Comparison of ENCODE assay signal across 14 mouse cellular contexts in the genomic region with DNA sequence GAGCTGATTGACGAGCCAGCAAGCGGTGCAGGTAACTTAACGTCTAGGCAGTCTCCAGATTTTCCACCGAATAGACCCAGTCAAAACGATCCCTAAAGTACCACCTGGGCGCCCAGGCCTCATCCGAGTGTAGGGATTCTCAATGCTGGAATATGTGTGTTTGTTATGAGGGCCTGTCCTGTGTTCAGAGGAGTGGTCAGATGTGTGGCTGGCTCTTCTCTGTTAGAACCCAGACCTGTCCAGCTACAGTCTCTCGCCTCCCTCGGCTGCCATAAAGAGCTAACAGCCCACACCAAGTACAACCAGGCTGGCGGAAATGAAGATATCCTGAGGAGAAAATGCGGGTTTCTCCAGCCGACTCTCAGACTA. TPM values are rescaled to one million over a fixed set of nuclear protein-coding genes. Genes with fewer than 3 reads are reported as not detected.
A peak's percentile ranks its signal among the peaks of the same experiment; 100 is the strongest.
DNase-seq lines count a peak whose midpoint lies in the region; ATAC-seq and TF ChIP-seq lines count a peak whose summit lies in the region.
"Had no signal": no experiment of that assay in that cellular context is flagged by ENCODE, and none has a peak within 500 bp of the region (broad histone marks: within the 10 kb centered on the region; RNA-seq: fewer than 3 reads in every experiment).

No protein-coding gene starts in this region.

- TF ChIP-seq CTCF in midbrain, postnatal 0 days (IDR thresholded peaks at IDR 0.05), result no peak

- no peak overlapping the region for H3K9ac ChIP-seq in limb, embryonic 11.5 days (ENCODE audit: low read length)
- H3K9ac ChIP-seq in hindbrain, embryonic 14.5 days, result peak overlapping the region; percentile 26; the same call in 1 of the 2 replicates
- H3K9ac ChIP-seq in intestine, embryonic 16.5 days (ENCODE audit: low read depth, low read length), result no peak overlapping the region
- peak overlapping the region; percentile 51; the same call in 1 of the 2 replicates for H3K9ac ChIP-seq in midbrain, postnatal 0 days (replicated peaks; ENCODE audit: low read length, poor library complexity, severe bottlenecking)
- H3K9ac ChIP-seq: heart, embryonic 15.5 days had no signal

- ATAC-seq in limb, embryonic 11.5 days (ENCODE audit: insufficient number of reproducible peaks, low FRiP score, low TSS enrichment, low read depth), result peak; percentile 6; the same call in 1 of the 2 replicates
- ATAC-seq in hindbrain, embryonic 14.5 days (ENCODE audit: low FRiP score), result peak; percentile 9; the same call in 1 of the 2 replicates
- 0 out of 2 replicates have a peak, but pooled peaks have one; percentile 5 for ATAC-seq in intestine, embryonic 16.5 days
- no peak; the same call in 1 of the 2 replicates for ATAC-seq in midbrain, postnatal 0 days (ENCODE audit: low FRiP score)

- no peak overlapping the region for H3K4me3 ChIP-seq in limb, embryonic 11.5 days (ENCODE audit: low read depth, low read length)
- H3K4me3 ChIP-seq in limb, embryonic 10.5 days, result no peak overlapping the region
- H3K4me3 ChIP-seq in hindbrain, embryonic 14.5 days (replicated peaks; ENCODE audit: low read length), result no peak overlapping the region
- no peak overlapping the region for H3K4me3 ChIP-seq in intestine, embryonic 16.5 days (ENCODE audit: low read length)
- no peak overlapping the region for H3K4me3 ChIP-seq in midbrain, postnatal 0 days (ENCODE audit: low read depth, low read length)
- H3K4me3 ChIP-seq: erythroblast, embryonic 14.5 days; heart, embryonic 15.5 days had no signal

- no peaks in the 10 kb centered on the region for H3K27me3 ChIP-seq in limb, embryonic 11.5 days (ENCODE audit: control insufficient read depth, insufficient read depth, low read length)
- peaks cover 9% of the 10 kb centered on the region; the same call in 1 of the 2 replicates for H3K27me3 ChIP-seq in limb, embryonic 10.5 days (ENCODE audit: low read depth, poor library complexity, severe bottlenecking)
- H3K27me3 ChIP-seq in hindbrain, embryonic 14.5 days (ENCODE audit: control insufficient read depth, insufficient read depth, low read length), result no peaks in the 10 kb centered on the region
- H3K27me3 ChIP-seq in intestine, embryonic 16.5 days (replicated peaks; ENCODE audit: control insufficient read depth, insufficient read depth, low read length), result no peaks in the 10 kb centered on the region
- H3K27me3 ChIP-seq in midbrain, postnatal 0 days (ENCODE audit: insufficient read depth, low read length), result no peaks in the 10 kb centered on the region

- no peaks in the 10 kb centered on the region for H3K4me1 ChIP-seq in limb, embryonic 11.5 days (ENCODE audit: control insufficient read depth, insufficient read depth, low read length)
- 0 out of 2 replicates have a peak, but pooled peaks cover 4% of the 10 kb centered on the region for H3K4me1 ChIP-seq in limb, embryonic 10.5 days
- H3K4me1 ChIP-seq in hindbrain, embryonic 14.5 days (replicated peaks; ENCODE audit: control insufficient read depth, insufficient read depth, low read length), result 0 out of 2 replicates have a peak, but pooled peaks cover 2% of the 10 kb centered on the region
- H3K4me1 ChIP-seq in intestine, embryonic 16.5 days (ENCODE audit: control insufficient read depth, insufficient read depth, low read length), result peaks cover 3% of the 10 kb centered on the region; the same call in 1 of the 2 replicates
- H3K4me1 ChIP-seq in midbrain, postnatal 0 days (ENCODE audit: insufficient read depth, low read length), result no peaks in the 10 kb centered on the region

- H3K9me3 ChIP-seq in limb, embryonic 11.5 days (ENCODE audit: control insufficient read depth, low read length), result no peaks in the 10 kb centered on the region
- no peaks in the 10 kb centered on the region for H3K9me3 ChIP-seq in limb, embryonic 10.5 days (replicated peaks)
- no peaks in the 10 kb centered on the region for H3K9me3 ChIP-seq in hindbrain, embryonic 14.5 days (ENCODE audit: control insufficient read depth, low read length)
- H3K9me3 ChIP-seq in intestine, embryonic 16.5 days (ENCODE audit: control insufficient read depth, low read length), result no peaks in the 10 kb centered on the region
- H3K9me3 ChIP-seq in midbrain, postnatal 0 days (ENCODE audit: low read length), result no peaks in the 10 kb centered on the region
- H3K9me3 ChIP-seq: heart, embryonic 15.5 days had no signal

- WGBS in limb, embryonic 11.5 days, result 47% methylated on average over 12 of the region's 12 CpGs
- 53% methylated on average over 12 of the region's 12 CpGs for WGBS in limb, embryonic 10.5 days
- WGBS in hindbrain, embryonic 14.5 days, result 36% methylated on average over 12 of the region's 12 CpGs
- WGBS in intestine, embryonic 16.5 days, result 43% methylated on average over 12 of the region's 12 CpGs
- 28% methylated on average over 12 of the region's 12 CpGs for WGBS in midbrain, postnatal 0 days

- H3K4me2 ChIP-seq in limb, embryonic 11.5 days (ENCODE audit: low read depth, severe bottlenecking), result no peak overlapping the region
- H3K4me2 ChIP-seq in hindbrain, embryonic 14.5 days (replicated peaks), result peak overlapping the region; percentile 28
- H3K4me2 ChIP-seq in intestine, embryonic 16.5 days (ENCODE audit: low read depth, low read length), result no peak overlapping the region
- H3K4me2 ChIP-seq in midbrain, postnatal 0 days (ENCODE audit: low read depth, low read length, poor library complexity, severe bottlenecking), result no peak overlapping the region
- H3K4me2 ChIP-seq: heart, embryonic 15.5 days had no signal

- H3K36me3 ChIP-seq in limb, embryonic 11.5 days (ENCODE audit: control insufficient read depth, insufficient read depth, low read length), result no peaks in the 10 kb centered on the region
- H3K36me3 ChIP-seq in limb, embryonic 10.5 days, result no peaks in the 10 kb centered on the region
- no peaks in the 10 kb centered on the region for H3K36me3 ChIP-seq in hindbrain, embryonic 14.5 days (replicated peaks; ENCODE audit: control insufficient read depth, insufficient read depth)
- no peaks in the 10 kb centered on the region for H3K36me3 ChIP-seq in intestine, embryonic 16.5 days (ENCODE audit: control insufficient read depth, insufficient read depth, low read length)
- H3K36me3 ChIP-seq in midbrain, postnatal 0 days (ENCODE audit: insufficient read depth, low read length), result no peaks in the 10 kb centered on the region
- H3K36me3 ChIP-seq: heart, embryonic 15.5 days had no signal

- H3K27ac ChIP-seq in limb, embryonic 11.5 days (replicated peaks; ENCODE audit: low read depth, low read length), result no peak overlapping the region
- H3K27ac ChIP-seq in limb, embryonic 10.5 days, result no peak overlapping the region
- no peak overlapping the region for H3K27ac ChIP-seq in hindbrain, embryonic 14.5 days
- H3K27ac ChIP-seq in intestine, embryonic 16.5 days (ENCODE audit: low read length), result no peak overlapping the region
- H3K27ac ChIP-seq in midbrain, postnatal 0 days (ENCODE audit: low read depth, low read length), result no peak overlapping the region
- H3K27ac ChIP-seq: heart, embryonic 15.5 days had no signal

- no peak for DNase-seq in limb, embryonic 11.5 days (ENCODE audit: low spot score)
- no peak for DNase-seq in limb, embryonic 10.5 days (ENCODE audit: low spot score)
- no peak for DNase-seq in hindbrain, embryonic 14.5 days (ENCODE audit: low spot score)
- DNase-seq in midbrain, postnatal 0 days (ENCODE audit: low spot score), result no peak
- DNase-seq in layer of hippocampus, adult 8-10 months (ENCODE audit: low spot score in 2 of 2), result no peak
- DNase-seq in cerebellum, adult 11-12 months, result no peak

RNA-seq across cellular contexts. Expression of a gene that starts 10.9 kb away (rescaled TPM):
- 30.2 and 32.3 TPM in 2 replicates for polyA plus RNA-seq in limb, embryonic 11.5 days (2014; fragmentation: Nextera tagmentation; extraction: Ambion mirVana)
- polyA plus RNA-seq in limb, embryonic 10.5 days (2016; fragmentation: Nextera tagmentation; extraction: Ambion mirVana), result 46.8 and 62.9 TPM in 2 replicates
- polyA plus RNA-seq in hindbrain, embryonic 14.5 days (2014; fragmentation: Nextera tagmentation; extraction: Ambion mirVana), result 11.6 and 12.8 TPM in 2 replicates
- 25.6 and 29.4 TPM in 2 replicates for polyA plus RNA-seq in intestine, embryonic 16.5 days (2015; fragmentation: Nextera tagmentation; extraction: Ambion mirVana)
- total RNA-seq in midbrain, postnatal 0 days (2014; rRNA removed), result 6.5 and 6.7 TPM in 2 replicates
- 13.1 and 13.5 TPM in 2 replicates for polyA plus RNA-seq in midbrain, postnatal 0 days (2015; fragmentation: Nextera tagmentation; extraction: Ambion mirVana)
- total RNA-seq in layer of hippocampus, adult 8-10 months (2022), result 10 to 100 TPM in 2 of 4 experiments, 1 to 10 TPM in 2; 8.1 to 10.5 (median 9.8) TPM

RNA-seq across cellular contexts. Expression of a gene that starts 14.5 kb away (rescaled TPM):
- not detected in 2 replicates for polyA plus RNA-seq in limb, embryonic 11.5 days (2014; fragmentation: Nextera tagmentation; extraction: Ambion mirVana)
- polyA plus RNA-seq in limb, embryonic 10.5 days (2016; fragmentation: Nextera tagmentation; extraction: Ambion mirVana), result not detected in 2 replicates
- not detected in 2 replicates for polyA plus RNA-seq in hindbrain, embryonic 14.5 days (2014; fragmentation: Nextera tagmentation; extraction: Ambion mirVana)
- 111 and 159 TPM in 2 replicates for polyA plus RNA-seq in intestine, embryonic 16.5 days (2015; fragmentation: Nextera tagmentation; extraction: Ambion mirVana)
- total RNA-seq in midbrain, postnatal 0 days (2014; rRNA removed), result not detected in 2 replicates
- not detected in 2 replicates for polyA plus RNA-seq in midbrain, postnatal 0 days (2015; fragmentation: Nextera tagmentation; extraction: Ambion mirVana)
- not detected for total RNA-seq in layer of hippocampus, adult 8-10 months (2022)
- total RNA-seq: megakaryocyte-erythroid progenitor cell, adult 5-6 weeks had no signal
- polyA plus RNA-seq: erythroblast, embryonic 14.5 days; heart, embryonic 15.5 days; inflammation-experienced regulatory T-cells, adult 6 months had no signal

RNA-seq across cellular contexts. Expression of a gene that starts 23.0 kb away (rescaled TPM):
- not detected in 2 replicates for polyA plus RNA-seq in limb, embryonic 11.5 days (2014; fragmentation: Nextera tagmentation; extraction: Ambion mirVana)
- polyA plus RNA-seq in limb, embryonic 10.5 days (2016; fragmentation: Nextera tagmentation; extraction: Ambion mirVana), result 0.08 TPM in 2 replicates
- 0.23 and 0.24 TPM in 2 replicates for polyA plus RNA-seq in hindbrain, embryonic 14.5 days (2014; fragmentation: Nextera tagmentation; extraction: Ambion mirVana)
- 0.05 and 0.11 TPM in 2 replicates for polyA plus RNA-seq in intestine, embryonic 16.5 days (2015; fragmentation: Nextera tagmentation; extraction: Ambion mirVana)
- total RNA-seq in midbrain, postnatal 0 days (2014; rRNA removed), result 1.0 and 1.4 TPM in 2 replicates
- polyA plus RNA-seq in midbrain, postnatal 0 days (2015; fragmentation: Nextera tagmentation; extraction: Ambion mirVana), result 0.09 and 0.16 TPM in 2 replicates
- under 1 TPM in 2 of 4 experiments, not detected in 2; 0.16 to 0.35 TPM for total RNA-seq in layer of hippocampus, adult 8-10 months (2022)
- total RNA-seq: megakaryocyte-erythroid progenitor cell, adult 5-6 weeks had no signal
- polyA plus RNA-seq: erythroblast, embryonic 14.5 days had no signal

RNA-seq across cellular contexts. Expression of a gene that starts 33.1 kb away (rescaled TPM):
- polyA plus RNA-seq in limb, embryonic 11.5 days (2014; fragmentation: Nextera tagmentation; extraction: Ambion mirVana), result 0.18 TPM in 1 of 2 replicates, not detected in the other
- not detected in 2 replicates for polyA plus RNA-seq in limb, embryonic 10.5 days (2016; fragmentation: Nextera tagmentation; extraction: Ambion mirVana)
- not detected in 2 replicates for polyA plus RNA-seq in hindbrain, embryonic 14.5 days (2014; fragmentation: Nextera tagmentation; extraction: Ambion mirVana)
- 0.31 and 0.37 TPM in 2 replicates for polyA plus RNA-seq in intestine, embryonic 16.5 days (2015; fragmentation: Nextera tagmentation; extraction: Ambion mirVana)
- total RNA-seq in midbrain, postnatal 0 days (2014; rRNA removed), result not detected in 2 replicates
- 0.09 TPM in 1 of 2 replicates, not detected in the other for polyA plus RNA-seq in midbrain, postnatal 0 days (2015; fragmentation: Nextera tagmentation; extraction: Ambion mirVana)
- total RNA-seq in layer of hippocampus, adult 8-10 months (2022), result not detected
- total RNA-seq: gastrocnemius, postnatal 4 days; megakaryocyte-erythroid progenitor cell, adult 5-6 weeks had no signal
- polyA plus RNA-seq: erythroblast, embryonic 14.5 days; heart, embryonic 15.5 days; inflammation-experienced regulatory T-cells, adult 6 months; limb, embryonic 14.5 days; thymus, postnatal 0 days had no signal

RNA-seq across cellular contexts. Expression of a gene that starts 39.5 kb away (rescaled TPM):
- polyA plus RNA-seq in limb, embryonic 11.5 days (2014; fragmentation: Nextera tagmentation; extraction: Ambion mirVana), result not detected in 2 replicates
- not detected in 2 replicates for polyA plus RNA-seq in limb, embryonic 10.5 days (2016; fragmentation: Nextera tagmentation; extraction: Ambion mirVana)
- 0.30 and 0.47 TPM in 2 replicates for polyA plus RNA-seq in hindbrain, embryonic 14.5 days (2014; fragmentation: Nextera tagmentation; extraction: Ambion mirVana)
- polyA plus RNA-seq in intestine, embryonic 16.5 days (2015; fragmentation: Nextera tagmentation; extraction: Ambion mirVana), result not detected in 2 replicates
- 0.14 and 0.82 TPM in 2 replicates for total RNA-seq in midbrain, postnatal 0 days (2014; rRNA removed)
- polyA plus RNA-seq in midbrain, postnatal 0 days (2015; fragmentation: Nextera tagmentation; extraction: Ambion mirVana), result 0.98 and 1.4 TPM in 2 replicates
- not detected for total RNA-seq in layer of hippocampus, adult 8-10 months (2022)
- total RNA-seq: megakaryocyte-erythroid progenitor cell, adult 5-6 weeks had no signal
- polyA plus RNA-seq: erythroblast, embryonic 14.5 days; heart, embryonic 15.5 days; inflammation-experienced regulatory T-cells, adult 6 months; limb, embryonic 14.5 days had no signal

Comparison
In these comparisons a context has a peak if more than half of its experiments do, and no peak if none do; other contexts are left out.
1. H3K9ac ChIP-seq: peak in hindbrain, embryonic 14.5 days (single experiment) and midbrain, postnatal 0 days (single experiment); none in limb, embryonic 11.5 days (single experiment) and intestine, embryonic 16.5 days (single experiment).
2. RNA of a gene that starts 14.5 kb away (polyA plus RNA-seq): 111 to 159 TPM in intestine, embryonic 16.5 days; not detected in limb, embryonic 10.5 days, not detected in limb, embryonic 11.5 days, not detected in hindbrain, embryonic 14.5 days and not detected in midbrain, postnatal 0 days; every median in the first group is over 10 times any median in the second.